ENCODE assay signal across 3 mouse cellular contexts in the genomic region with DNA sequence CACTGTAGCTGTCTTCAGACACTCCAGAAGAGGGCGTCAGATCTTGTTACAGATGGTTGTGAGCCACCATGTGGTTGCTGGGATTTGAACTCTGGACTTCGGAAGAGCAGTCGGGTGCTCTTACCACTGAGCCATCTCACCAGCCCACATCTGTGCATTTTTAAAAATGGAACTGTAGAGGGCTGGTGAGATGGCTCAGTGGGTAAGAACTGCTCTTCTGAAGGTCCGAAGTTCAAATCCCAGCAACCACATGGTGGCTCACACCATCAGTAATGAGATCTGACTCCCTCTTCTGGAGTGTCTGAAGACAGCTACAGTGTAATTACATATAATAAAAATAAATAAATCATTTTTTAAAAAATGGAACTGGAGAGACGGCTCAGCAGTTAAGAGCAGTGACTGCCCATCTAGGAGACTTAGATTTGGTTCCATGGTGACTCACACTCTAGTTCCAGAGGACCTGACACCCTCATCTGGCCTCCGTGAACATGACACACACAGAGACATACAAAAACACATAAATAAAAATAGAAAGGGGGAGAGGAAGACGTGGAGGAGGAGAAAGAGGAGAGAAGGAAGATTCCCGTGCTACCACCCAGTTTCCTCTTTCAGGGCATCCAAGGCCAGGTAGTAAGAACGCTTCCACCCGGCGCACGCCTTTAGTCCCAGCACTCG. TPM values are rescaled to one million over a fixed set of nuclear protein-coding genes. Genes with fewer than 3 reads are reported as not detected.
"Had no signal": no experiment of that assay in that cellular context is flagged by ENCODE, and none has a peak within 500 bp of the region (broad histone marks: within the 10 kb centered on the region; RNA-seq: fewer than 3 reads in every experiment).

No protein-coding gene starts in this region.

RNA-seq across cellular contexts. Expression of a gene that starts 2.7 kb away (rescaled TPM):
- total RNA-seq: layer of hippocampus, postnatal 25 days; left cerebral cortex, adult 2 months; left cerebral cortex, postnatal 14 days had no signal
